Mouse (Mus musculus) ES-E14 (cell line): ENCODE data around the gene Dnah7b.
"Not testable (repeated sequence)": the region's sequence is repeated elsewhere in the genome, so short reads cannot be mapped to it uniquely, and the experiment has no call there.

Experiments
- HCFC1 ChIP-seq: IDR thresholded peaks from 2 replicates; pipeline ENCODE4 v1.6.1; 2012; ENCODE audit warnings: low read length, inconsistent platforms, borderline replicate concordance; ENCODE audit not compliant: insufficient read depth
- MAFK ChIP-seq: IDR thresholded peaks from 2 replicates; pipeline ENCODE4 v1.6.1; 2014; ENCODE audit warnings: mild to moderate bottlenecking, low read depth, low read length, inconsistent platforms; ENCODE audit not compliant: insufficient read depth
- ZC3H11A ChIP-seq: IDR thresholded peaks from 2 replicates; pipeline ENCODE4 v1.6.1; 2012; ENCODE audit warnings: low read depth, mild to moderate bottlenecking, inconsistent platforms, low read length, borderline replicate concordance

DNA sequence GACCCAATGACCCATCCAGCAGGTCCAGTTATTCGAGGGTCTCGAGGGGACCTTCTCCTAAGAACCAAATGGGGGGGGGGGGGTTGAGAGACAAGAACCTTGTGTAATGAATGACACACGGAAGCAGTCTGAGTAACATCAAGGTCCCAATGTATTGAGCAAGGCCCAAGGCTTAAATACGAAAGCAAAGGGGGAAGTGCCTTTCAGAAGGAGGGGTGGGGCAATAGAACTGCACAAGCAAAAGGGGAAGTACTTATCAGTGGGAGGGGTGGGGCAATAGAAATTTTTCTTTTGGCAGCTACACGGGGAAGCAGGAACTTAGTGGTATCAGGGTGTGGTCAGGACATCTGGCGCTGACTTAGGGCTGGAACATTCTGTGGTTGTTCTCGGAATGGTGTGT lies 348.7 kb downstream of the Dnah7b start:
- not testable (repeated sequence) for TF ChIP-seq ZC3H11A, MAFK, HCFC1
